Mouse (Mus musculus) limb, embryonic 10.5 days (tissue): Measurements from ENCODE around the gene Postn. TPM values are rescaled to one million over a fixed set of nuclear protein-coding genes. Genes with fewer than 3 reads are reported as not detected.

Experiments used
- DNase-seq: peaks from one replicate; pipeline ENCODE4 v3.0.0-alpha.2; 2017; ENCODE audit warnings: low spot score
- H3K27ac ChIP-seq: fragments of 300-500 bp; sonication (generic); 2 replicates; pipeline ENCODE4 v1.5.1; 2016; ENCODE audit warnings: mild to moderate bottlenecking
- H3K27me3 ChIP-seq: fragments of 300-500 bp; sonication (generic); 2 replicates; pipeline ENCODE4 v1.6.1; 2016; ENCODE audit warnings: low read depth, mild to moderate bottlenecking; ENCODE audit not compliant: poor library complexity, severe bottlenecking
- H3K36me3 ChIP-seq: fragments of 300-500 bp; sonication (generic); 2 replicates; pipeline ENCODE4 v1.6.1; 2016; ENCODE audit warnings: mild to moderate bottlenecking, moderate library complexity
- H3K4me1 ChIP-seq: fragments of 300-500 bp; sonication (generic); 2 replicates; pipeline ENCODE4 v1.6.1; 2016
- H3K4me3 ChIP-seq: fragments of 300-500 bp; sonication (generic); 2 replicates; pipeline ENCODE4 v1.5.1; 2016; ENCODE audit warnings: mild to moderate bottlenecking, moderate library complexity
- H3K9me3 ChIP-seq: fragments of 300-500 bp; sonication (generic); replicated peaks from 2 replicates; pipeline ENCODE4 v1.6.1; 2016; ENCODE audit warnings: mild to moderate bottlenecking
- WGBS: fragments of 180-500 bp; shearing (Covaris S2); methylation state at CpG from one replicate; pipeline ENCODE4 v1.1.7; 2016; 5-methylcytosine and 5-hydroxymethylcytosine counted together
- polyA plus RNA-seq: library from polyadenylated mRNA; unstranded; fragments of >200 nt; fragmentation: Nextera tagmentation; extraction: Ambion mirVana; gene quantifications from 2 replicates; pipeline ENCODE4 v1.2.1, GENCODE M21; 2016

Gene Postn
- polyA plus RNA-seq, 1 experiment from 2014 or later, result 6.7 TPM

GRCm38 (mm10) chr3:54424146-54424545, 63.2 kb downstream of the Postn start:
- Histone ChIP-seq H3K27ac (no peak overlapping the region), H3K4me3 (no peak overlapping the region), H3K36me3 (no peaks in the 10 kb centered on the region), H3K9me3 (no peaks in the 10 kb centered on the region), H3K4me1 (peaks cover 14% of the 10 kb centered on the region), H3K27me3 (no peaks in the 10 kb centered on the region)
- 92% methylated on average over 4 of the region's 4 CpGs for WGBS
- DNase-seq, result no peak

- Histone ChIP-seq H3K27me3 (no peaks in the 10 kb centered on the region), H3K36me3 (no peaks in the 10 kb centered on the region), H3K27ac (no peak overlapping the region), H3K4me1 (no peaks in the 10 kb centered on the region), H3K9me3 (no peaks in the 10 kb centered on the region), H3K4me3 (no peak overlapping the region)
- DNase-seq, result no peak
- 90% methylated on average over 4 of the region's 4 CpGs for WGBS
These were observed 70.8 kb downstream of the Postn start for GRCm38 (mm10) chr3:54431663-54432062.

DNA sequence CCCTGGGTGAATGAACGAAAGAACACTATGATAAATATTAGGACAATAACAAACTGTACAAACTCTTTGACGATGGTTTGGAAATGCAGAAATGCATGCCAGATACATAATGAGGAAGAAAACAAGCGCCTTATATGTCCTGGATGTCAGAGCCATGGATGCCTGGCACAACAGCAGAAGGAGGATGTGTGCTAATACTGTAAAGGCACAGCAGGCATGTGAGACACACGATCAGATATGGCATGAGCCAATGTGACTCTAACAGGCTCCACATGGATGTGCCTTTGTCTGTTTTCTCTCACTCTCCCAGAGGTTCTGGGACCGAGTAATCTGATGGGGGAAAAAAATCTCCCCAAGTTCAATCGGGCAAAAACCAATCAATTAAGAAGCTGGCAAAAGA, 71.3 kb downstream of the Postn start:
- no peak for DNase-seq
- Histone ChIP-seq H3K9me3 (no peaks in the 10 kb centered on the region), H3K27ac (no peak overlapping the region), H3K36me3 (no peaks in the 10 kb centered on the region), H3K4me1 (no peaks in the 10 kb centered on the region), H3K4me3 (no peak overlapping the region), H3K27me3 (no peaks in the 10 kb centered on the region)
- WGBS, result 84% methylated on average over 6 of the region's 6 CpGs

- no peak for DNase-seq
- Histone ChIP-seq H3K27me3 (no peaks in the 10 kb centered on the region), H3K36me3 (no peaks in the 10 kb centered on the region), H3K27ac (no peak overlapping the region), H3K4me1 (no peaks in the 10 kb centered on the region), H3K4me3 (no peak overlapping the region), H3K9me3 (no peaks in the 10 kb centered on the region)
- 79% methylated on average over 4 of the region's 4 CpGs for WGBS
These were observed 71.7 kb downstream of the Postn start for GRCm38 (mm10) chr3:54432605-54433004.

- no peak overlapping the region for H3K4me3 ChIP-seq
- 89% methylated on average over 6 of the region's 6 CpGs for WGBS
- no peak for DNase-seq
- H3K4me1 ChIP-seq, result no peaks in the 10 kb centered on the region
- no peaks in the 10 kb centered on the region for H3K36me3 ChIP-seq
- no peaks in the 10 kb centered on the region for H3K9me3 ChIP-seq
- H3K27me3 ChIP-seq, result no peaks in the 10 kb centered on the region
- H3K27ac ChIP-seq, result no peak overlapping the region
These were observed 73.7 kb downstream of the Postn start for GRCm38 (mm10) chr3:54434571-54434970.

DNA sequence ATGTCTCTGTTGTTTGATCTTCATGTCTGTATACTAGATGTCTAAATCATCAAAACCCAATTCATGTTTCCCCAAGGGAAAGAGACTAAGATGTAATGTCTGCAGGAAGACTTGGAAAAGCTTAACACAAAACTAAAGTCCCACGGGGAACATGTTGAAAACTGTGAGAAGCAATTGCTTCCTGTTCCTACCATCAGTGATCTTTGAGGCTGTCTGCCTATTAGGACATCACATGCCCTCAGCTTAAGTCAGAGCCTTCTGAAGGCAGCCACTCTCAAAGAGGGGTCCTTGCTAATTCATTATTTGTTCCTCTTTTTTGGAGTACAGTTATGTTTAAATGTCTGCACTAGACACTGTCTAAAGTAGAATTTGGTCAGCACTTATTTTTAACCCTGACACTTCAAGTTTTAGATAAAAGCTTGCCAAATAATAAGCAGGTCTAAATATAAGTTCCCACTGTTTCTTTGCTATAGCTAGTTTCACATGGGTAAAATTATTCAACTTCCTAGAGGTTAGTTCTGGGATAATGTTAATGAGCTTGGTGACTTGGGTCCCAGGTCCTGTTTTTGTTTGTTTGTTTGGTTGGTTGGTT, 75.6 kb downstream of the Postn start:
- Histone ChIP-seq H3K27ac (no peak overlapping the region), H3K36me3 (no peaks in the 10 kb centered on the region), H3K9me3 (no peaks in the 10 kb centered on the region), H3K27me3 (no peaks in the 10 kb centered on the region), H3K4me3 (no peak overlapping the region), H3K4me1 (no peaks in the 10 kb centered on the region)
- WGBS, result 85% methylated on average over 1 of the region's 1 CpGs
- DNase-seq, result no peak

Other genes with a start within 250 kb of the Postn start
- 0.15 and 0.48 TPM in 2 replicates for gene Trpc4, start 205.1 kb upstream of the Postn start, polyA plus RNA-seq